Comparison of ENCODE assay signal across 7 mouse cellular contexts in the genomic region with DNA sequence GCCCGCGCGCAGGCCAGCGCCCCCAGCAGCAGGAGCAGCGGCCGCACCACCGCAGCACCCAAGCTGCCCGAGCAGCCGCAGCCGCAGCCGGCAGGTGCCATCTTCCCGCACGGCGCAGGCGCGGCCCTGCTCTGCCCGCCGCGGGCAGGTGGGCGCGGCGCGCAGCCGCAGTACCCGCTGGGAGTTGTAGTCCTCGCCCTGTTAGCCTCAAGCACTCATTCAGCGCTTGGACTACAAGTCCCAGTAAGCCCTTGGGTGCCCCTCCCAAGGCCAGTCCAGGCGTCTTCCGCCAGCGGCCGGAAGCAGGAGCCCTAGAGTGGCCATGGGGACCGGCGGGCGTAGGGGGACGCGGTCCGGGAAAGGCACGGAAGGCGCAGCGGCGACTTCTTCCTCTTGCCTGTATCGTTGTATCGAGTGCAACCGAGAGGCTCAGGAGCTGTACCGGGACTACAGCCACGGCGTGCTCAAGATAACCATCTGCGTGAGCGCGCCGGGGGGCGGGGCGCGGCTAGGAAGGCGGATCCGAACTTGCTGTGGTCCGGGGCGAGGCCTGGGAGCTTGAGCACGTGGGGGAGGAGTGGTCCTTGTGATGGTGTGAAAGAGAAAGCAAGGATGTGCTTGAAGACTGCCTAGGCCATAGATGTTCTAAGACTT. TPM values are rescaled to one million over a fixed set of nuclear protein-coding genes. Genes with fewer than 3 reads are reported as not detected.
DNase-seq lines count a peak whose midpoint lies in the region; ATAC-seq lines count a peak whose summit lies in the region.

A gene (minus strand): TSS at position 122 of the 654 bp plus-strand sequence.
A gene (plus strand): TSS at position 278 of the 654 bp plus-strand sequence.

- peak within 1 kb of the TSS; percentile 90 for H3K9ac ChIP-seq in intestine, embryonic 16.5 days (ENCODE audit: low read depth, low read length)
- H3K9ac ChIP-seq in midbrain, embryonic 11.5 days (ENCODE audit: low read length): peak within 1 kb of the TSS; percentile 93

- WGBS in intestine, embryonic 16.5 days: 1% methylated on average over 59 of the region's 59 CpGs
- WGBS in midbrain, embryonic 11.5 days: under 1% methylated on average over 58 of the region's 59 CpGs

- DNase-seq in adrenal gland, adult 8-10 months: peak; percentile 95
- DNase-seq in embryo, embryonic 9.5 days (ENCODE audit: extremely low spot score): peak; percentile 91
- peak; percentile 88 to 95 for DNase-seq in gastrocnemius, postnatal 4 days (ENCODE audit: low spot score in 2 of 2)
- DNase-seq in left cerebral cortex, postnatal 36 days (ENCODE audit: low spot score in 2 of 2): peak; percentile 95 to 97
- peak; percentile 99 for DNase-seq in midbrain, embryonic 11.5 days (ENCODE audit: low spot score, missing footprints)
- peak; percentile 97 for DNase-seq in skeletal muscle tissue, adult 2 months (ENCODE audit: low read depth, low spot score)

- H3K4me3 ChIP-seq in intestine, embryonic 16.5 days (ENCODE audit: low read length): peak within 1 kb of the TSS; percentile 93
- peak within 1 kb of the TSS; percentile 93 for H3K4me3 ChIP-seq in midbrain, embryonic 11.5 days (ENCODE audit: low read depth, low read length)

- peak; percentile 100 for ATAC-seq in intestine, embryonic 16.5 days
- peak; percentile 99 for ATAC-seq in midbrain, embryonic 11.5 days (ENCODE audit: low FRiP score)

- H3K4me1 ChIP-seq in intestine, embryonic 16.5 days (ENCODE audit: control insufficient read depth, insufficient read depth, low read length): peaks cover 17% of the 10 kb centered on the region
- peaks cover 19% of the 10 kb centered on the region for H3K4me1 ChIP-seq in midbrain, embryonic 11.5 days (ENCODE audit: control insufficient read depth, insufficient read depth, low read length)

- no peaks in the 10 kb centered on the region for H3K9me3 ChIP-seq in intestine, embryonic 16.5 days (ENCODE audit: control insufficient read depth, low read length)
- H3K9me3 ChIP-seq in midbrain, embryonic 11.5 days (ENCODE audit: control insufficient read depth, low read length): no peaks in the 10 kb centered on the region

- intact Hi-C loops in left cerebral cortex, postnatal 36 days (cut with DNase I): loop anchor here (5.0 kb wide), 1 partner anchor 70 kb away; a partner anchor contains a TSS

- no peaks in the 10 kb centered on the region for H3K27me3 ChIP-seq in intestine, embryonic 16.5 days (replicated peaks; ENCODE audit: control insufficient read depth, insufficient read depth, low read length)
- no peaks in the 10 kb centered on the region for H3K27me3 ChIP-seq in midbrain, embryonic 11.5 days (ENCODE audit: control insufficient read depth, insufficient read depth, low read length)

- H3K27ac ChIP-seq in intestine, embryonic 16.5 days (ENCODE audit: low read length): peak within 1 kb of the TSS; percentile 61; the same call in 1 of the 2 replicates
- no peak within 1 kb of the TSS; the same call in 1 of the 2 replicates for H3K27ac ChIP-seq in midbrain, embryonic 11.5 days (ENCODE audit: low read depth, low read length)

- peak within 1 kb of the TSS; percentile 92 for H3K4me2 ChIP-seq in intestine, embryonic 16.5 days (ENCODE audit: low read depth, low read length)
- H3K4me2 ChIP-seq in midbrain, embryonic 11.5 days: peak within 1 kb of the TSS; percentile 89

- H3K36me3 ChIP-seq in intestine, embryonic 16.5 days (ENCODE audit: control insufficient read depth, insufficient read depth, low read length): no peaks in the 10 kb centered on the region
- H3K36me3 ChIP-seq in midbrain, embryonic 11.5 days (ENCODE audit: control insufficient read depth, insufficient read depth, low read length): no peaks in the 10 kb centered on the region

RNA-seq across cellular contexts. Expression of the first gene that starts in this region (rescaled TPM):
- 10 to 100 TPM; 39.3 to 45.5 (median 42.7) TPM for total RNA-seq in adrenal gland, adult 8-10 months (2022)
- total RNA-seq in gastrocnemius, postnatal 4 days (2021): 10 to 100 TPM; 28.2 to 33.1 TPM
- polyA plus RNA-seq in intestine, embryonic 16.5 days (2015; fragmentation: Nextera tagmentation; extraction: Ambion mirVana): 34.7 and 35.0 TPM in 2 replicates
- total RNA-seq in left cerebral cortex, postnatal 36 days (2021): 10 to 100 TPM; 35.6 to 49.9 TPM
- polyA plus RNA-seq in midbrain, embryonic 11.5 days (2014; fragmentation: Nextera tagmentation; extraction: Ambion mirVana): 61.5 and 62.7 TPM in 2 replicates

RNA-seq across cellular contexts. Expression of the second gene that starts in this region (rescaled TPM):
- total RNA-seq in adrenal gland, adult 8-10 months (2022): 10 to 100 TPM in 3 of 4 experiments, 1 to 10 TPM in 1; 6.4 to 15.9 (median 13.3) TPM
- total RNA-seq in gastrocnemius, postnatal 4 days (2021): 1 to 10 TPM; 6.6 to 7.1 TPM
- polyA plus RNA-seq in intestine, embryonic 16.5 days (2015; fragmentation: Nextera tagmentation; extraction: Ambion mirVana): 15.2 and 17.1 TPM in 2 replicates
- total RNA-seq in left cerebral cortex, postnatal 36 days (2021): 10 to 100 TPM in 1 of 2 experiments, 1 to 10 TPM in 1; 9.8 to 12.7 TPM
- 31.1 and 33.0 TPM in 2 replicates for polyA plus RNA-seq in midbrain, embryonic 11.5 days (2014; fragmentation: Nextera tagmentation; extraction: Ambion mirVana)
